Mouse (Mus musculus): ENCODE data around the gene Rapgef1.

Gene Rapgef1

GRCm38 (mm10) chr2:29672746-29673536 lies 53.4 kb downstream of the Rapgef1 start:
- no peak for DNase-seq (ENCODE audit: low spot score in 2 of 2)

DNA sequence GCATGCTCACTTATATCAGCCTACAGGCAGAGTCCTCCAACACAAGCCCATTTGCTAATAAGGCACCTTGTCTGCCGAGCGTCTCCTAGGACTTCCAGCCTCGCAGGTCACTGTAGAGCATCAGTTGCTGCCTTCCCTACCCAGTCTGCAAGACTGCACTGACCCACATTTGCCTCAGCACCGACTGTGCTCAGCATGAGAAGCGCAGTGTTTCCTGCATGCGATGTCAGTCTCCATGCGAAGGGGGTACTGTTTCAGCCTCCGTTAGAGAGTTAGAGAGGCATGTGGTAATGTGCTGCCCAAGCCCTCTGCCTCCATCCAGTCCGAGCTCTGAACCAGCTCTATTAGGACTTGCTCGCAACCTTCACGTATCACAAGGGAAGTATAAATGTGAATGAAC lies 54.6 kb downstream of the Rapgef1 start:
- no peak for DNase-seq (ENCODE audit: low spot score in 2 of 2)

- DNase-seq (ENCODE audit: low spot score in 2 of 2): no peak
These were observed 55.0 kb downstream of the Rapgef1 start for GRCm38 (mm10) chr2:29674545-29674944.

DNA sequence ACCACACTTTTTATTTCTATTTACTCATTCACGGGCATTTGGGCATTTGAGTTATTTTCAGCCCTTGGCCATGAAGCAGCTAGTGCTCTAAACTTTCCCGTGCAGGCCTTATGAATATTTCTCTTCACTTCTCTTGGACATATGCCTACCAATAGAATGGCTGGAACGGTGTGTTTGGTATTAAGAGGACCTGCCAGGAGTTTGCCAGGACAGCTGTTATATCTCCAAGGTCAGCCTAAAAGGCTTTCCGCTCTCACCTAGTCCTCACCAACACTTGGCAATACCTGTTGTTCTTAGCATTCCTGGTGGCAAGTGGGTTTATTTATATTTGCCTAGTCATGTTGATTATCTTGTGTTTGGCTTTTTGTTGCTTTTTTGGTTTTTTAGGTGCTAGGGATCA lies 56.3 kb downstream of the Rapgef1 start:
- DNase-seq (ENCODE audit: low spot score in 2 of 2): no peak

GRCm38 (mm10) chr2:29676513-29676912 lies 57.0 kb downstream of the Rapgef1 start:
- no peak for DNase-seq (ENCODE audit: low spot score in 2 of 2)

DNA sequence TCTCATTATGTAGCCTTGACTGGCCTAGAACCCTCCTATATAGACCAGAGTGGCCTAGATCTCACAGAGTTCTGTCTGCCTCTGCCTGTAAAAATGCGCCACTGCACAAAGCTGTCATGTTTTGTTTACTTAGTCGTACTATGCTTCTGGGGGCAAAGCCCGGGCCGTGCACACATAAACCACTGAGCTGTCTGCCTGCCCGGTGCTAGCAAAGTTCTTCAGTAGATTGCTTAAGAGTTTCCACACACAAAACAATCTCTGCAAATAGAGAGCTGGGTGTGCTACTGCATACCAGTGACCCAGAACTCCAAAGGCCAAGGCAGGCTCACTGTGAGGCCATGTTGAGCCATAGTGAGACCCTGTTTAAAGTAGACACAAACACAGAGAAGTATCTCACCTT lies 58.3 kb downstream of the Rapgef1 start:
- no peak for DNase-seq (ENCODE audit: low spot score in 2 of 2)

- no peak for DNase-seq (ENCODE audit: low spot score in 2 of 2)
These were observed 59.0 kb downstream of the Rapgef1 start for GRCm38 (mm10) chr2:29678524-29678923.

DNA sequence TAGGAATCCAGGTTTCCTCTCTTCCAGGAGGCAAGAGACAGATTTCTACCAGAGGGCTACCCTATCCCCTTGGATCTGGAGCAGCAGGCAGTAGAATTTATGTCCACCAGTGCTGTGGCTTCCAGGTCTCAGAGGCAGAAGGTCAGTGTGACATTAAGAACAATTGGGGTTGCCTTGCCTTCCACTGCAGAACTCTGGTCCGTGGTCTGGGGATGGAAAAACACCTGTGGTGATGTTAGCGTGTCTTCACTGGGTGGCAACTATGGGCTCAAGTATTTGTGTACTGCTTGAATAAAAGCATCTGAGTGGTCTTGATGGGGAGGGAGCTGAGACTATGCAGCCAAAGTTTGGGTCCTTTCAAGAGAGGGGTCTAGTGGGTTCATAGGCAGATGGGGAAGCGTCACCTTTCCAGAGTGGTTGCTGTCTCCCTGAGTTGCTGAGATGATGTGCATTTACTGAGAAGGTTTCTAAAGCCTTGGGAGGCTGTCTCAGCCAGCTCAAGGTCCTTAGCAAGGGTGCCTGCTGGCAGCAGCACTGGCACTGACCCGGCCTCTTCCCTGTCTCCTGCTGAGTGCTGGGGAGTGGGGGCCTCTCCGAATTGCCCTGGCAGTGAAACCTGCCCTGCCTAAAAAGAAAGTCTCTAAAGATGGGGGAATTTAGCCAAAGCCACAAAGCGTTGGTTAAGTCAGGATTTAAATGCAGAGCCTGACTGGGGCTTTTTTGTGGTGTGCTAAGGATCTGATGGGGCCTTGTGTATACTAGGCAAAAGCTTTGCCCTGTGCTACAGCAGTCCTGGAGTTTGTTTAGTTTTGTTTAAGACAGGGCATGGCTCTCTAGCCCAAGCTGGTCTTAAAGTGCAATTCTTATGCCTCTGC lies 60.4 kb downstream of the Rapgef1 start:
- DNase-seq (ENCODE audit: low spot score in 2 of 2): no peak

GRCm38 (mm10) chr2:29683261-29683999 lies 63.9 kb downstream of the Rapgef1 start:
- no peak for DNase-seq (ENCODE audit: low spot score in 2 of 2)

- DNase-seq (ENCODE audit: low spot score in 2 of 2): no peak
These were observed 65.0 kb downstream of the Rapgef1 start for GRCm38 (mm10) chr2:29684498-29684897.

GRCm38 (mm10) chr2:29689014-29689413 lies 69.5 kb downstream of the Rapgef1 start:
- no peak for DNase-seq (ENCODE audit: low spot score in 2 of 2)

- DNase-seq (ENCODE audit: low spot score in 2 of 2): no peak
These were observed 70.0 kb downstream of the Rapgef1 start for GRCm38 (mm10) chr2:29689495-29689894.

DNA sequence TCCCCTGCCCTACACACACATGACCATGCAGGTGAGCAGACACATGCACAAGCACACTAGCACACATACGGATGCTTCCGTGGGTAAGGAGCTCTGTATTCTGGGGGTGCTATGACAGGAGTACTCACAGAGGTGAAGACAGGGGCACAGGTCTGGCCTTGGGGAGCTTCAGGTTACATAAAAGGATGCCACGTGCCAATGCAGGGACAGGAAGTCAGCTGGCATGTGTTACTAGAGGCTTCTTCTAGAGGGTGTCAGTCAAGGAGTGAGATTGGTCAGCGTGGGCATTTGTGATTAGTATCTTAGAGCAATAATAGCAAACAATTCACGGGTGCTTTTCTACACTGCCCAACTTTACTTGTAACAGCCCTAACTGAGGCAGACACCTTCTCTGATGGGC lies 71.5 kb downstream of the Rapgef1 start:
- DNase-seq (ENCODE audit: low spot score in 2 of 2): no peak

GRCm38 (mm10) chr2:29691507-29691906 lies 72.0 kb downstream of the Rapgef1 start:
- no peak for DNase-seq (ENCODE audit: low spot score in 2 of 2)

DNA sequence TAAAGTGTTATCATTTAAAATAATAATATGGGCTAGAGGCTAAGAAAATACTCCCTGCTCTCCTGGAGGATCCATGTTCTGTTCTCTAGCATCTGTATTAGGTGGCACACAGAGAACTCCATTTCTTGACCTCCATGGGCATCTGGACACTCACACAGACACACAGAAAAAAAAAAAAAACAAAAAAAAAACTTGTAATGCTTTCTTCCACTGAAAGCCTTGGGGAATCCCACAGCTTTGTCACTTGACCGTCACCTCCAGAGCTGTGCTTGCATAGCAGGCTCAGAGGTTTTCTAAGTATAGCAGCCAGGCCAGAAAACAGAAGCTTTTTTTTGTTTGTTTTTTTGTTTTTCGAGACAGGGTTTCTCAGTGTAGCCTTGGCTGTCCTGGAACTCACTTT lies 72.7 kb downstream of the Rapgef1 start:
- DNase-seq (ENCODE audit: low spot score in 2 of 2): no peak

- DNase-seq (ENCODE audit: low spot score in 2 of 2): no peak
These were observed 76.8 kb downstream of the Rapgef1 start for GRCm38 (mm10) chr2:29696207-29696800.

GRCm38 (mm10) chr2:29698421-29699290 lies 79.1 kb downstream of the Rapgef1 start:
- DNase-seq (ENCODE audit: low spot score in 2 of 2): no peak

DNA sequence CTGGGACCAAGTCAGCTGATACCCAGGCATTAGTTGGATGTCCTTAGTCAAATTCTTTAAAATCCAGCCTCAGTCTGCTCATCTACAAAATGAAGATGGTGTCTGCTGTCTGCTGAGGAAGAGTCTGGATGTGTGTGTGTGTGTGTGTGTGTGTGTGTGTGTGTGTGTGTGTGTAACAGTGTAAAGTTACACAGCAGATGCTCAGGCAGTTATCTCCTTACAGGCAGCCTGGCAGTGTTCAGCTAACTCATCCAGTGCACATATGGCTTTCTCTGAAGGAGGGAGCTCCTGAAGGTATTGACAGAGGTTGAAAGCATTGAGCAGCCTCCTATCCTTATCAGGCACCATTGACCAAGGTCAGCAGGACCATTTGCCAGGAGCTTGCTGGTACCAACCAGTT lies 81.4 kb downstream of the Rapgef1 start:
- no peak for DNase-seq (ENCODE audit: low spot score in 2 of 2)

GRCm38 (mm10) chr2:29701393-29701792 lies 81.9 kb downstream of the Rapgef1 start:
- DNase-seq (ENCODE audit: low spot score in 2 of 2): no peak

DNA sequence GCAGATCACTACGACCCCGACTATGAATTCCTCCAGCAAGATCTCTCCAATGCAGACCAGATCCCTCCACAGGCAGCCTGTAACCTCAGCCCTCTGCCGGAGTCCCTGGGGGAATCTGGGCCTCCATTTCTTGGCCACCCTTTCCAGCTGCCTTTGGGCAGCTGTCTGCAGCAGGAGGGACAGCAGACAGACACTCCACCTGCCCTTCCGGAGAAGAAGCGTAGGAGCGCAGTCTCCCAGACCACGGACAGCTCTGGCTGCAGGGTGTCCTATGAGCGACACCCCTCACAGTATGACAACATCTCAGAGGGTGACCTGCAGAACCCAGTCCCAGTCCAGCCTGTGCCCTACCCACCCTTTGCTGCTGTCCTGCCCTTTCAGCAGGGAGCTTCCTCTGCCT lies 82.7 kb downstream of the Rapgef1 start:
- DNase-seq (ENCODE audit: low spot score in 2 of 2): no peak
